Mouse (Mus musculus) kidney, embryonic 16.5 days (tissue): ENCODE data around the gene Aldh1l1. TPM values are rescaled to one million over a fixed set of nuclear protein-coding genes. Genes with fewer than 3 reads are reported as not detected.

Experiments used
- ATAC-seq: fragments of 200-750 bp; cut with Nextera tagmentation; 2 replicates; pipeline ENCODE4 v1.8.0; 2017; ENCODE audit warnings: moderate TSS enrichment; ENCODE audit not compliant: low FRiP score, low TSS enrichment
- H3K27ac ChIP-seq: fragments of 300-500 bp; sonication (generic); 2 replicates; pipeline ENCODE4 v1.5.1; 2014; ENCODE audit warnings: low read length
- H3K27me3 ChIP-seq: fragments of 300-500 bp; sonication (generic); 2 replicates; pipeline ENCODE4 v1.6.1; 2014; ENCODE audit warnings: low read length, control low read depth, mixed read lengths; ENCODE audit not compliant: insufficient read depth
- H3K36me3 ChIP-seq: fragments of 300-500 bp; sonication (generic); 2 replicates; pipeline ENCODE4 v1.6.1; 2014; ENCODE audit warnings: low read length, control low read depth, mixed read lengths; ENCODE audit not compliant: insufficient read depth
- H3K4me1 ChIP-seq: fragments of 300-500 bp; sonication (generic); 2 replicates; pipeline ENCODE4 v1.6.1; 2014; ENCODE audit warnings: low read length, control low read depth, mixed read lengths; ENCODE audit not compliant: insufficient read depth
- H3K4me2 ChIP-seq: fragments of 300-500 bp; sonication (generic); replicated peaks from 2 replicates; pipeline ENCODE4 v1.6.1; 2014; ENCODE audit warnings: low read depth, low read length
- H3K4me3 ChIP-seq: fragments of 300-500 bp; sonication (generic); 2 replicates; pipeline ENCODE4 v1.5.1; 2014; ENCODE audit warnings: mild to moderate bottlenecking, low read length
- H3K9ac ChIP-seq: fragments of 300-500 bp; sonication (generic); replicated peaks from 2 replicates; pipeline ENCODE4 v1.6.1; 2014; ENCODE audit warnings: low read length
- H3K9me3 ChIP-seq: fragments of 300-500 bp; sonication (generic); 2 replicates; pipeline ENCODE4 v1.6.1; 2016; ENCODE audit warnings: low read length, control low read depth
- WGBS: fragments of 180-500 bp; shearing (Covaris S2); extraction: QIAGEN DNeasy Blood & Tissue Kit; methylation state at CpG from one replicate; pipeline ENCODE4 v1.1.7; 2014; 5-methylcytosine and 5-hydroxymethylcytosine counted together
- polyA plus RNA-seq: library from polyadenylated mRNA; unstranded; fragments of >200 nt; fragmentation: Nextera tagmentation; extraction: Ambion mirVana; gene quantifications from 2 replicates; pipeline ENCODE4 v1.2.1, GENCODE M21; 2015

Aldh1l1 gene
- polyA plus RNA-seq, 1 experiment from 2014 or later = 23.4 TPM

GRCm38 (mm10) chr6:90604130-90604529 lies 117.9 kb downstream of the Aldh1l1 start:
- H3K9ac ChIP-seq = no peak overlapping the region
- no peaks in the 10 kb centered on the region for H3K36me3 ChIP-seq
- H3K9me3 ChIP-seq = no peaks in the 10 kb centered on the region
- no peak overlapping the region for H3K27ac ChIP-seq
- peak overlapping the region; percentile 66; the same call in 1 of the 2 replicates for H3K4me3 ChIP-seq
- H3K4me1 ChIP-seq = peaks cover 14% of the 10 kb centered on the region
- H3K27me3 ChIP-seq = no peaks in the 10 kb centered on the region
- ATAC-seq = peak; percentile 21
- 59% methylated on average over 3 of the region's 3 CpGs for WGBS
- H3K4me2 ChIP-seq = peak overlapping the region; percentile 83; the same call in 1 of the 2 replicates

- peak; percentile 96 for ATAC-seq
- no peaks in the 10 kb centered on the region for H3K36me3 ChIP-seq
- peak within 1 kb of the TSS; percentile 78 for H3K9ac ChIP-seq
- WGBS = 1% methylated on average over 49 of the region's 49 CpGs
- peak within 1 kb of the TSS; percentile 83 for H3K4me2 ChIP-seq
- peak within 1 kb of the TSS; percentile 70; the same call in 1 of the 2 replicates for H3K27ac ChIP-seq
- peaks cover 14% of the 10 kb centered on the region for H3K4me1 ChIP-seq
- H3K27me3 ChIP-seq = no peaks in the 10 kb centered on the region
- H3K4me3 ChIP-seq = peak within 1 kb of the TSS; percentile 66
- no peaks in the 10 kb centered on the region for H3K9me3 ChIP-seq
Measured at GRCm38 (mm10) chr6:90604533-90605297, 118.5 kb downstream of the Aldh1l1 start, which contains the start of gene Slc41a3. Slc41a3 (plus strand) TSS chr6:90604725.

- H3K9me3 ChIP-seq = no peaks in the 10 kb centered on the region
- H3K4me3 ChIP-seq = peak overlapping the region; percentile 66
- no peaks in the 10 kb centered on the region for H3K27me3 ChIP-seq
- H3K4me2 ChIP-seq = peak overlapping the region; percentile 83
- no peak overlapping the region for H3K27ac ChIP-seq
- ATAC-seq = no peak
- H3K4me1 ChIP-seq = peaks cover 14% of the 10 kb centered on the region
- H3K36me3 ChIP-seq = no peaks in the 10 kb centered on the region
- 10% methylated on average over 5 of the region's 5 CpGs for WGBS
- H3K9ac ChIP-seq = peak overlapping the region; percentile 78
Measured at GRCm38 (mm10) chr6:90605298-90605665, 119.1 kb downstream of the Aldh1l1 start.

GRCm38 (mm10) chr6:90606538-90606937 lies 120.3 kb downstream of the Aldh1l1 start:
- Histone ChIP-seq H3K4me1 (peaks cover 14% of the 10 kb centered on the region), H3K9ac (no peak overlapping the region), H3K27me3 (no peaks in the 10 kb centered on the region), H3K4me3 (no peak overlapping the region), H3K4me2 (no peak overlapping the region), H3K9me3 (no peaks in the 10 kb centered on the region), H3K36me3 (no peaks in the 10 kb centered on the region), H3K27ac (no peak overlapping the region)
- WGBS = 26% methylated on average over 7 of the region's 7 CpGs
- no peak for ATAC-seq

- H3K27me3 ChIP-seq = no peaks in the 10 kb centered on the region
Measured at GRCm38 (mm10) chr6:90607196-90607595, 121.0 kb downstream of the Aldh1l1 start.

GRCm38 (mm10) chr6:90608186-90608585 lies 122.0 kb downstream of the Aldh1l1 start:
- 64% methylated on average over 6 of the region's 6 CpGs for WGBS
- Histone ChIP-seq H3K9me3 (no peaks in the 10 kb centered on the region), H3K4me3 (no peak overlapping the region), H3K4me2 (no peak overlapping the region), H3K4me1 (peaks cover 14% of the 10 kb centered on the region), H3K36me3 (no peaks in the 10 kb centered on the region), H3K27ac (no peak overlapping the region), H3K27me3 (no peaks in the 10 kb centered on the region), H3K9ac (no peak overlapping the region)
- ATAC-seq = no peak

More at GRCm38 (mm10) chr6:90607196-90607595, 121.0 kb downstream of the Aldh1l1 start:
- Histone ChIP-seq H3K9me3 (no peaks in the 10 kb centered on the region), H3K4me2 (no peak overlapping the region), H3K9ac (no peak overlapping the region), H3K4me3 (no peak overlapping the region), H3K4me1 (peaks cover 14% of the 10 kb centered on the region), H3K27ac (no peak overlapping the region), H3K36me3 (no peaks in the 10 kb centered on the region)
- WGBS = 13% methylated on average over 5 of the region's 5 CpGs
- no peak for ATAC-seq

DNA sequence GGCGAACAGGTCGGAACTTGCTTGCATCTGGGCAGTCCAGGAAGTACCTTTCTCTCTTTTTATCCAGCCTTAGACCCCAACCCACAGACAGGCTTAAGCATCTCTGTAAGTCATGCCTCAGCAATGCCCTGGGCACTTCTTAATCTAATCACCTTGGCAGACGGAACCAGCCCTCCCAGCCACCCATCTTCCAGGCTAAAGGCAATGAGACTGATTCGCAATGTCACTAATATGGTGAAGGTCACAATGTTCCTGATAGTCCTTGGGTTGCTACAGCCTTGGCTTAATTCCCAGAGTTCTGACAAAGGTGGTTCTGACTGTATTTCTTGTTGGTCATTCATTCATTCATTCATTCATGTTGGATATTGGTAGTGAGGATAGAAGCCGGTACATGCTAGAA lies 124.0 kb downstream of the Aldh1l1 start:
- WGBS = 92% methylated on average over 5 of the region's 5 CpGs
- Histone ChIP-seq H3K9me3 (no peaks in the 10 kb centered on the region), H3K36me3 (no peaks in the 10 kb centered on the region), H3K4me2 (no peak overlapping the region), H3K27ac (no peak overlapping the region), H3K27me3 (no peaks in the 10 kb centered on the region), H3K4me1 (peaks cover 11% of the 10 kb centered on the region), H3K4me3 (no peak overlapping the region), H3K9ac (no peak overlapping the region)
- ATAC-seq = no peak

DNA sequence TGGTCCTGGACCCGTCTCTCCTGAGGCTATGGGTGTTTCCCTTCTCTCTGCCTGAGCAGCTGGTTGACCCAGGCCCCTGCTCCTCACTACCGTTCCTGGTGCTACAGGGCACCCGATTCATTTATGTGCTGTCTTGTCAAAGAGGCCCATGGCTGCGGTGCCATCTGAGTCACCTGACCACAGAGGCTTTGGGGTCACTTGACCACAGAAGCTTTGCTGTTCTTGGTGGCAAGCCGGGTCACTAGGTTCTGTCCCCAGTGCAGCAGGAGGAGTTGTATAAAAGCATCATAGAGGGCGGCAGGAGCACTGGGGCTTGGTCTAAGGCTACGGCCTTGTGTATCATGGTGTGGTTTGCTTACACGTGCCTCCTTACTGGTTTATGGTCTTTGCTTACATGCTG lies 127.0 kb downstream of the Aldh1l1 start:
- Histone ChIP-seq H3K4me2 (no peak overlapping the region), H3K27ac (no peak overlapping the region), H3K36me3 (no peaks in the 10 kb centered on the region), H3K9me3 (no peaks in the 10 kb centered on the region), H3K9ac (no peak overlapping the region), H3K27me3 (no peaks in the 10 kb centered on the region), H3K4me3 (no peak overlapping the region), H3K4me1 (no peaks in the 10 kb centered on the region)
- no peak for ATAC-seq
- 76% methylated on average over 8 of the region's 8 CpGs for WGBS

DNA sequence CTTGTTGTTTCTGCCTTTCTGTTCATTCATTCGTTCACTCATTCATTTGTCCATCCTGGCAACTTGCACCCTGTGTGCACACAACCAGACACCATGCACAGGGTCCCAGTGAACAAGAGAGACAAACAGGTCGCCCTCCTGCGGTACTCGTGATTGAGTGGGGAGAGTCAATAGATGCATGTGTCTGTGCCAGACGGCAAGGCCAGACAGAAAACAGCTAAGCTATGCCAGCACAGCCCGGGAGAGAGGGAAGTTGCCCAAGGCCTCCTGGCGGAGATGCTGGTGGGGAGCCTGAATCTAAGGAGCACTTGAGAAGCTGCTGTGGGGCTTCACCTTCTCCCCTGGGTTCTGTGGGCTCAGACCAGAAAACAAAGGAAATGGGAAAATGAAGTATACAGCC lies 129.1 kb downstream of the Aldh1l1 start:
- ATAC-seq = no peak
- H3K4me1 ChIP-seq = peaks cover 17% of the 10 kb centered on the region
- no peak overlapping the region for H3K27ac ChIP-seq
- H3K4me2 ChIP-seq = no peak overlapping the region
- H3K9ac ChIP-seq = no peak overlapping the region
- H3K4me3 ChIP-seq = no peak overlapping the region
- no peaks in the 10 kb centered on the region for H3K27me3 ChIP-seq
- no peaks in the 10 kb centered on the region for H3K9me3 ChIP-seq
- H3K36me3 ChIP-seq = no peaks in the 10 kb centered on the region
- WGBS = 83% methylated on average over 7 of the region's 7 CpGs

DNA sequence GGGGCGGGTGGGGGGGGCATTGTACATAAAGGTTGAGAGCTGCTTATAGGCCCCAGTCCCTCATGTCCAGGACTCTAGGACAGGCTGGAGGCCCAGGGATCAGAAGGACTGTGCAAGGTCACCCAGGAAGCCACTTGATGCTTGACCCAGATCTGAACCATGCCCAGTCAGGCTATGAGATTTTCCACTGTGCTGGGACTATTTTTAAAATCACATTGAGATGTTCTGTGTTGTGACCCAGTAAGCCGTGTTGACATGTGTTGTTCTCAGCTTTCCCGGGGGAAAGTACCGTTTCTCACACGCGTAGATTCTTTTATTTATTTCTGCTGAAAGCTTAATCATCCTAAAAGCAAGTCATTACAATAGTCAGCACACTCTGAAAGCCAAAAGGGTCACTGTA lies 129.8 kb downstream of the Aldh1l1 start:
- Histone ChIP-seq H3K4me1 (peaks cover 23% of the 10 kb centered on the region), H3K36me3 (no peaks in the 10 kb centered on the region), H3K9me3 (no peaks in the 10 kb centered on the region), H3K4me2 (no peak overlapping the region), H3K27me3 (no peaks in the 10 kb centered on the region), H3K4me3 (no peak overlapping the region), H3K9ac (no peak overlapping the region), H3K27ac (no peak overlapping the region)
- no peak for ATAC-seq
- 76% methylated on average over 6 of the region's 6 CpGs for WGBS
